Mouse (Mus musculus) megakaryocyte, embryonic 14.5 days (primary cell): Measurements from ENCODE around the gene Ercc2.

ENCODE experiments used
- FLI1 ChIP-seq: IDR thresholded peaks from 2 replicates; pipeline ENCODE4 v1.6.1; 2012; ENCODE audit warnings: low read length, inconsistent platforms, mixed read lengths
- GATA1 ChIP-seq: IDR thresholded peaks from 3 replicates; pipeline ENCODE4 v1.6.1; 2012; ENCODE audit warnings: mixed read lengths, low read length, inconsistent platforms, borderline replicate concordance

GRCm38 (mm10) chr7:19405417-19405816 lies 23.6 kb downstream of the Ercc2 start:
- no peak for TF ChIP-seq GATA1
- TF ChIP-seq FLI1, result no peak
